Mouse (Mus musculus) heart, postnatal 25 days (tissue): ENCODE data around the gene Gmfg. TPM values are rescaled to one million over a fixed set of nuclear protein-coding genes. Genes with fewer than 3 reads are reported as not detected.

Experiments
- DNase-seq: peaks from one replicate; pipeline ENCODE4 v3.0.0; 2022; ENCODE audit warnings: low spot score
- intact Hi-C: fragments of 180-260 bp; cut with DNase I; formaldehyde crosslinking; loops from one replicate; pipeline ENCODE4 v1.15.1; 2025
- total RNA-seq, 2 experiments: library from RNA; stranded (reverse); gene quantifications; 2 replicates each; pipeline ENCODE4 v1.2.3; 2021

The Gmfg gene
- total RNA-seq, 2 experiments from 2014 or later, result 5.0 to 5.6 TPM

- intact Hi-C loops, result loop anchor here (5.0 kb wide), 1 partner anchor 84 kb away; the partner anchor contains the start of gene Rps16
- peak; percentile 100 for DNase-seq
These were observed 859 bp upstream of the Gmfg start for GRCm38 (mm10) chr7:28436271-28436904.

- DNase-seq, result no peak
- intact Hi-C loops, result loop anchor here (5.0 kb wide), 1 partner anchor 86 kb away; the partner anchor contains the start of gene Rps16
These were observed 717 bp downstream of the Gmfg start for GRCm38 (mm10) chr7:28437964-28438363.

- no peak for DNase-seq
- intact Hi-C loops, result loop anchor here (5.0 kb wide), 1 partner anchor 86 kb away; the partner anchor contains the start of gene Rps16
These were observed 1.5 kb downstream of the Gmfg start for GRCm38 (mm10) chr7:28438771-28439170.

GRCm38 (mm10) chr7:28440739-28441138 is 3.5 kb downstream of the Gmfg start:
- DNase-seq, result peak; percentile 24

GRCm38 (mm10) chr7:28441776-28442485 is 4.7 kb downstream of the Gmfg start:
- DNase-seq, result no peak
- intact Hi-C loops, result no loop called here

More at GRCm38 (mm10) chr7:28440739-28441138, 3.5 kb downstream of the Gmfg start:
- intact Hi-C loops, result no loop called here

GRCm38 (mm10) chr7:28442688-28443087 is 5.4 kb downstream of the Gmfg start:
- no peak for DNase-seq
- intact Hi-C loops, result no loop called here

GRCm38 (mm10) chr7:28444344-28444974 is 7.2 kb downstream of the Gmfg start:
- intact Hi-C loops, result no loop called here
- DNase-seq, result no peak

- peak; percentile 24 for DNase-seq
- intact Hi-C loops, result loop anchor here (1.0 to 5.0 kb wide), 3 partner anchors 82 to 281 kb away; no protein-coding TSS in a partner anchor
These were observed 9.2 kb downstream of the Gmfg start for GRCm38 (mm10) chr7:28446446-28446845.

- no peak for DNase-seq
- intact Hi-C loops, result loop anchor here (2.0 to 5.0 kb wide), 2 partner anchors 82 to 280 kb away; no protein-coding TSS in a partner anchor
These were observed 10.0 kb downstream of the Gmfg start for GRCm38 (mm10) chr7:28447101-28447830.

- intact Hi-C loops, result loop anchor here (2.0 to 5.0 kb wide), 2 partner anchors 81 to 279 kb away; no protein-coding TSS in a partner anchor
- DNase-seq, result no peak
These were observed 10.9 kb downstream of the Gmfg start for GRCm38 (mm10) chr7:28447865-28448820.

GRCm38 (mm10) chr7:28451531-28452360 is 14.5 kb downstream of the Gmfg start, which contains the start of gene Lrfn1:
Gene Lrfn1, plus strand, starts transcription at chr7:28451980.
- intact Hi-C loops, result no loop called here
- DNase-seq, result no peak

GRCm38 (mm10) chr7:28452361-28453005 is 15.2 kb downstream of the Gmfg start:
- intact Hi-C loops, result no loop called here
- no peak for DNase-seq

- intact Hi-C loops, result no loop called here
- no peak for DNase-seq
These were observed 23.1 kb downstream of the Gmfg start for GRCm38 (mm10) chr7:28460361-28460760.

- no peak for DNase-seq
- intact Hi-C loops, result no loop called here
These were observed 25.5 kb downstream of the Gmfg start for GRCm38 (mm10) chr7:28462769-28463168.

- intact Hi-C loops, result no loop called here
These were observed 27.4 kb downstream of the Gmfg start for GRCm38 (mm10) chr7:28464416-28465212.

GRCm38 (mm10) chr7:28466721-28467212 is 29.5 kb downstream of the Gmfg start:
- no peak for DNase-seq
- intact Hi-C loops, result no loop called here

More at GRCm38 (mm10) chr7:28464416-28465212, 27.4 kb downstream of the Gmfg start:
- no peak for DNase-seq
